ENCODE assay signal across 8 mouse cellular contexts in the genomic region with DNA sequence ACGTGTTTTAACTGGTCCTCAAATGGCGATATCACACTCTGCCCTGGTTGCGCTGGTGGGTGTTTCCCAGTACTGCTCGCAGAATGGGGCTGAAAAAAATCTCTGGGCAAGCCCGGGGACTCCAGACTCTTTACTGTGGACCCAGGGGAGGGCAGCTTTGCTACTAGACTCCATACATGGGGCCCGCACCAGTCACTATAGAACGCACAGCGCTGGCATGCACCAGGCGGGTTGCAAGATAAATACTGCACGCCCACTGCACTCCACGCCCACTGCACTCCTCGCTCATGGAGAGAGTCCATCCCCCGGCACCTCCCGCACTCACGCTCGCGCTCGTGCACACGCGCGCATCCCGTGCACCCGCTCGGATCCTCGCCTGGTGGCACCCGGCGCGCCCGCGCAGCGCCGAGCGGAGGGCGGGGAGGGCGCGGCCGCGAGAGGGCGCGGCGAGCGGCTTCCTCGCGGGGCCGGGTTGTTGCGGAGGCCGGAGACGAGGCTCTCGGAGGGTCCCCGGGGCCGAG. TPM values are rescaled to one million over a fixed set of nuclear protein-coding genes. Genes with fewer than 3 reads are reported as not detected.
A peak's percentile ranks its signal among the peaks of the same experiment; 100 is the strongest.
DNase-seq lines count a peak whose midpoint lies in the region; ATAC-seq and TF ChIP-seq lines count a peak whose summit lies in the region.

A gene (plus strand): TSS at position 429 of the 521 bp plus-strand sequence.

- peak within 1 kb of the TSS; percentile 87 for H3K4me2 ChIP-seq in forebrain, embryonic 15.5 days (replicated peaks)
- peak within 1 kb of the TSS; percentile 89 for H3K4me2 ChIP-seq in heart, postnatal 0 days (ENCODE audit: low read depth, low read length)
- peak within 1 kb of the TSS; percentile 82 for H3K4me2 ChIP-seq in liver, embryonic 13.5 days
- H3K4me2 ChIP-seq in neural tube, embryonic 11.5 days (ENCODE audit: low read depth) = peak within 1 kb of the TSS; percentile 93

- H3K4me1 ChIP-seq in ES-Bruce4 (ENCODE audit: control insufficient read depth, insufficient read depth, low read length) = no peaks in the 10 kb centered on the region
- peaks cover 24% of the 10 kb centered on the region for H3K4me1 ChIP-seq in forebrain, embryonic 15.5 days
- peaks cover 14% of the 10 kb centered on the region; the same call in 1 of the 2 replicates for H3K4me1 ChIP-seq in heart, postnatal 0 days (ENCODE audit: control insufficient read depth, insufficient read depth)
- peaks cover 22% of the 10 kb centered on the region for H3K4me1 ChIP-seq in liver, embryonic 13.5 days (replicated peaks)
- 0 out of 2 replicates have a peak, but pooled peaks cover 6% of the 10 kb centered on the region for H3K4me1 ChIP-seq in neural tube, embryonic 11.5 days (ENCODE audit: control insufficient read depth, insufficient read depth, low read length)

- WGBS in forebrain, embryonic 15.5 days = under 1% methylated on average over 51 of the region's 51 CpGs
- under 1% methylated on average over 51 of the region's 51 CpGs for WGBS in heart, postnatal 0 days
- WGBS in liver, embryonic 13.5 days (ENCODE audit: insufficient replicate concordance) = under 1% methylated on average over 51 of the region's 51 CpGs
- under 1% methylated on average over 45 of the region's 51 CpGs for WGBS in neural tube, embryonic 11.5 days

- no peak for TF ChIP-seq EP300 in ES-Bruce4 (IDR thresholded peaks at IDR 0.05; ENCODE audit: insufficient read depth, low read depth, low read length)
- no peak for TF ChIP-seq EP300 in heart, postnatal 0 days (IDR thresholded peaks at IDR 0.05; ENCODE audit: low read depth)

- H3K27ac ChIP-seq in ES-Bruce4 (ENCODE audit: insufficient read depth, low read length) = no peak within 1 kb of the TSS
- H3K27ac ChIP-seq in forebrain, embryonic 15.5 days (replicated peaks) = peak within 1 kb of the TSS; percentile 79
- peak within 1 kb of the TSS; percentile 47; the same call in 1 of the 2 replicates for H3K27ac ChIP-seq in heart, postnatal 0 days (ENCODE audit: low read depth)
- peak within 1 kb of the TSS; percentile 63 for H3K27ac ChIP-seq in liver, embryonic 13.5 days
- H3K27ac ChIP-seq in neural tube, embryonic 11.5 days (ENCODE audit: low read depth, low read length) = no peak within 1 kb of the TSS

- H3K36me3 ChIP-seq in ES-Bruce4 (ENCODE audit: control insufficient read depth, insufficient read depth, low read length, poor library complexity, severe bottlenecking) = no peaks in the 10 kb centered on the region
- no peaks in the 10 kb centered on the region for H3K36me3 ChIP-seq in forebrain, embryonic 15.5 days
- H3K36me3 ChIP-seq in heart, postnatal 0 days (replicated peaks; ENCODE audit: control insufficient read depth, insufficient read depth, low read length) = no peaks in the 10 kb centered on the region
- no peaks in the 10 kb centered on the region for H3K36me3 ChIP-seq in liver, embryonic 13.5 days
- no peaks in the 10 kb centered on the region for H3K36me3 ChIP-seq in neural tube, embryonic 11.5 days (ENCODE audit: control insufficient read depth, insufficient read depth, low read length)

- peak within 1 kb of the TSS; percentile 71 for H3K4me3 ChIP-seq in ES-Bruce4 (ENCODE audit: low read depth, low read length)
- peak within 1 kb of the TSS; percentile 85 for H3K4me3 ChIP-seq in forebrain, embryonic 15.5 days
- peak within 1 kb of the TSS; percentile 56 for H3K4me3 ChIP-seq in heart, postnatal 0 days (ENCODE audit: low read depth, low read length)
- H3K4me3 ChIP-seq in liver, embryonic 13.5 days (replicated peaks) = peak within 1 kb of the TSS; percentile 65
- peak within 1 kb of the TSS; percentile 53 for H3K4me3 ChIP-seq in neural tube, embryonic 11.5 days (ENCODE audit: low read depth, low read length)

- no peak for TF ChIP-seq POLR2A in ES-Bruce4 (IDR thresholded peaks at IDR 0.05; ENCODE audit: insufficient read depth, low read length)

- TF ChIP-seq CTCF in ES-Bruce4 (IDR thresholded peaks at IDR 0.05; ENCODE audit: low read depth, low read length) = peak; percentile 23
- peak; percentile 32; the same call in 1 of the 2 replicates for TF ChIP-seq CTCF in heart, postnatal 0 days (IDR thresholded peaks at IDR 0.05; ENCODE audit: low read depth)

- peak; percentile 92 for ATAC-seq in cerebellum, adult (ENCODE audit: insufficient number of reproducible peaks, low FRiP score, low TSS enrichment)
- peak; percentile 92 for ATAC-seq in forebrain, embryonic 15.5 days (replicated peaks)
- peak; percentile 83 for ATAC-seq in heart, postnatal 0 days (ENCODE audit: insufficient read depth, low read depth)
- ATAC-seq in liver, embryonic 13.5 days (ENCODE audit: low read depth) = peak; percentile 89
- ATAC-seq in neural tube, embryonic 11.5 days (ENCODE audit: insufficient read depth, low FRiP score, low TSS enrichment) = peak; percentile 87

- no peaks in the 10 kb centered on the region for H3K9me3 ChIP-seq in ES-Bruce4 (replicated peaks; ENCODE audit: control insufficient read depth, insufficient read depth, low read length, poor library complexity, severe bottlenecking)
- H3K9me3 ChIP-seq in forebrain, embryonic 15.5 days = no peaks in the 10 kb centered on the region
- H3K9me3 ChIP-seq in heart, postnatal 0 days (replicated peaks; ENCODE audit: control insufficient read depth, low read length) = no peaks in the 10 kb centered on the region
- H3K9me3 ChIP-seq in liver, embryonic 13.5 days (replicated peaks) = no peaks in the 10 kb centered on the region
- H3K9me3 ChIP-seq in neural tube, embryonic 11.5 days (ENCODE audit: control insufficient read depth, low read length) = no peaks in the 10 kb centered on the region

- peak within 1 kb of the TSS; percentile 68 for H3K9ac ChIP-seq in ES-Bruce4 (ENCODE audit: low read depth, poor library complexity, severe bottlenecking)
- peak within 1 kb of the TSS; percentile 79 for H3K9ac ChIP-seq in forebrain, embryonic 15.5 days (replicated peaks)
- H3K9ac ChIP-seq in heart, postnatal 0 days (replicated peaks; ENCODE audit: low read depth, low read length) = peak within 1 kb of the TSS; percentile 60
- H3K9ac ChIP-seq in liver, embryonic 13.5 days = peak within 1 kb of the TSS; percentile 70
- peak within 1 kb of the TSS; percentile 77 for H3K9ac ChIP-seq in neural tube, embryonic 11.5 days (ENCODE audit: low read length)

- peaks cover 3% of the 10 kb centered on the region for H3K27me3 ChIP-seq in ES-Bruce4 (ENCODE audit: control insufficient read depth, insufficient read depth, low read length, poor library complexity, severe bottlenecking)
- no peaks in the 10 kb centered on the region for H3K27me3 ChIP-seq in forebrain, embryonic 15.5 days
- H3K27me3 ChIP-seq in heart, postnatal 0 days (ENCODE audit: control insufficient read depth, insufficient read depth, low read length) = peaks cover 10% of the 10 kb centered on the region; the same call in 1 of the 2 replicates
- peaks cover 36% of the 10 kb centered on the region for H3K27me3 ChIP-seq in liver, embryonic 13.5 days
- H3K27me3 ChIP-seq in neural tube, embryonic 11.5 days (ENCODE audit: control insufficient read depth, insufficient read depth, low read length) = peaks cover 10% of the 10 kb centered on the region; the same call in 1 of the 2 replicates

- DNase-seq in heart, postnatal 0 days (ENCODE audit: low spot score) = peak; percentile 80
- peak; percentile 52 to 80 for DNase-seq in kidney, postnatal 25 days
- DNase-seq in liver, embryonic 13.5 days = peak; percentile 6
- peak; percentile 91 for DNase-seq in neural tube, embryonic 11.5 days (ENCODE audit: low spot score)
- DNase-seq in telencephalon, adult 2 months (ENCODE audit: low read depth, low spot score) = peak; percentile 58

RNA-seq across cellular contexts. Expression of the gene that starts here (rescaled TPM):
- 1.4 and 1.5 TPM in 2 replicates for polyA plus RNA-seq in ES-Bruce4 (2011; ENCODE audit: insufficient read depth, insufficient read length, low read depth, missing spikeins)
- 35.9 and 37.0 TPM in 2 replicates for polyA plus RNA-seq in forebrain, embryonic 15.5 days (2015; fragmentation: Nextera tagmentation; extraction: Ambion mirVana)
- total RNA-seq in heart, postnatal 0 days (2014; rRNA removed; ENCODE audit: low replicate concordance) = 8.5 and 19.6 TPM in 2 replicates
- polyA plus RNA-seq in heart, postnatal 0 days (2015; fragmentation: Nextera tagmentation; extraction: Ambion mirVana) = 3.2 and 5.0 TPM in 2 replicates
- polyA plus RNA-seq in liver, embryonic 13.5 days (2015; fragmentation: Nextera tagmentation; extraction: Ambion mirVana) = 3.4 TPM in 2 replicates
- polyA plus RNA-seq in neural tube, embryonic 11.5 days (2014; fragmentation: Nextera tagmentation; extraction: Ambion mirVana) = 4.5 and 4.6 TPM in 2 replicates

Comparison
In these comparisons a context has a peak if more than half of its experiments do, and no peak if none do; other contexts are left out.
1. H3K27ac ChIP-seq: peak in forebrain, embryonic 15.5 days (single experiment), heart, postnatal 0 days (single experiment) and liver, embryonic 13.5 days (single experiment); none in ES-Bruce4 (single experiment) and neural tube, embryonic 11.5 days (single experiment).
2. DNase-seq: peak in every context shown above with its lines; median percentile 91 in neural tube, embryonic 11.5 days; 80 in heart, postnatal 0 days; 66 in kidney, postnatal 25 days; 58 in telencephalon, adult 2 months; 6 in liver, embryonic 13.5 days.
3. Peak in every context shown above with its lines, with median percentiles within 50 percentile points of each other: H3K4me3 ChIP-seq, H3K9ac ChIP-seq, ATAC-seq and H3K4me2 ChIP-seq.